Mouse (Mus musculus) lung, postnatal 0 days (tissue): ENCODE results near the gene P3h1. TPM values are rescaled to one million over a fixed set of nuclear protein-coding genes. Genes with fewer than 3 reads are reported as not detected.

Experiments used
- ATAC-seq: fragments of 200-750 bp; cut with Nextera tagmentation; 2 replicates; pipeline ENCODE4 v1.8.0; 2017; ENCODE audit warnings: moderate library complexity
- DNase-seq: peaks from one replicate; pipeline ENCODE4 v3.0.0-alpha.2; 2016; ENCODE audit warnings: low spot score
- H3K27ac ChIP-seq: fragments of 300-500 bp; sonication (generic); 2 replicates; pipeline ENCODE4 v1.5.1; 2014; ENCODE audit warnings: antibody characterized with exemption, mild to moderate bottlenecking, low read length, mixed read lengths
- H3K27me3 ChIP-seq: fragments of 300-500 bp; sonication (generic); replicated peaks from 2 replicates; pipeline ENCODE4 v1.6.1; 2014; ENCODE audit warnings: low read length, mixed read lengths; ENCODE audit not compliant: insufficient read depth
- H3K36me3 ChIP-seq: fragments of 300-500 bp; sonication (generic); 2 replicates; pipeline ENCODE4 v1.6.1; 2014; ENCODE audit warnings: low read length, mixed read lengths; ENCODE audit not compliant: insufficient read depth
- H3K4me1 ChIP-seq: fragments of 300-500 bp; sonication (generic); 2 replicates; pipeline ENCODE4 v1.6.1; 2014; ENCODE audit warnings: antibody characterized with exemption, low read depth, low read length, mixed read lengths; ENCODE audit not compliant: insufficient read depth
- H3K4me2 ChIP-seq: fragments of 300-500 bp; sonication (generic); replicated peaks from 2 replicates; pipeline ENCODE4 v1.6.1; 2014; ENCODE audit warnings: low read depth, mild to moderate bottlenecking, low read length, moderate library complexity, mixed read lengths
- H3K4me3 ChIP-seq: fragments of 300-500 bp; sonication (generic); 2 replicates; pipeline ENCODE4 v1.5.1; 2014; ENCODE audit warnings: low read depth, low read length
- H3K9ac ChIP-seq: fragments of 300-500 bp; sonication (generic); replicated peaks from 2 replicates; pipeline ENCODE4 v1.6.1; 2014; ENCODE audit warnings: low read depth, mild to moderate bottlenecking
- H3K9me3 ChIP-seq: fragments of 300-500 bp; sonication (generic); 2 replicates; pipeline ENCODE4 v1.6.1; 2016; ENCODE audit warnings: low read length, mixed read lengths
- CTCF ChIP-seq: IDR thresholded peaks from 2 replicates; pipeline ENCODE4 v1.5.1; 2016; ENCODE audit warnings: antibody characterized with exemption, mild to moderate bottlenecking
- EP300 ChIP-seq: IDR thresholded peaks from 2 replicates; pipeline ENCODE4 v1.6.1; 2016; ENCODE audit warnings: antibody characterized with exemption, mild to moderate bottlenecking, control low read depth
- WGBS: fragments of 180-500 bp; shearing (Covaris S2); extraction: QIAGEN DNeasy Blood & Tissue Kit; methylation state at CpG from one replicate; pipeline ENCODE4 v1.1.7; 2014; 5-methylcytosine and 5-hydroxymethylcytosine counted together
- polyA plus RNA-seq: library from polyadenylated mRNA; unstranded; fragments of >200 nt; fragmentation: Nextera tagmentation; extraction: Ambion mirVana; gene quantifications from 2 replicates; pipeline ENCODE4 v1.2.1, GENCODE M21; 2015

P3h1 gene
- polyA plus RNA-seq, 1 experiment from 2014 or later, result 32.2 TPM

DNA sequence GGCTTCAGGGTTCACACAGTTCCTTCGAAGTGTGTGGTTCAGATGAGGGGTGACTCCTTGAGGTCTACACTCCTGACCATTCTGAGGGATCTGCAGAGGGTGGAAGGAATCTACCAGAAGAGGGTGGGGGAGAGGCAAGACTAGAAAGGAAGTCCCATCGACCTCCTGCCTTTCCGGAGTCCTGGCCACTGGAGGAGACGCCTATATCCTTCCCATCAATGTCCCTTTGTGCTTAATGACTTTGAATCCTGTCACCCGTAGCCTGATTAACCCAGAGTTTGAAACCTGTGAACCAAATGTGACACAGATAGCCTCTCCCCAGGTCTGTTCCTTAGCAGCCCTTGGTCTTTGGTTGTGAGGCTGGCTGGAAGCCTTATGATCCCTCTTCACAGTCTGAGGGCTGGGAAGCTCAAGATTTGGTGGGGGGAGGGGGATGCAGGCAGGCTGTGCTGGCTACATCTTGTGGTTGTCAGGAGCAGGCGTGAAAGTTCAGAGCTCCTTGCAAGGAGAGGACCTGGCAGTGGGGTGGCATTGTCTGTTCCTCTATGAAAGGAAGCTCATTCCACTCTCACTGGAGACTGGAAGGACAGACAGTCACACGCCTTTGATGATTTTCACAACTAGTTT is 28.5 kb downstream of the P3h1 start:
- peak overlapping the region; percentile 77 for H3K27ac ChIP-seq
- no peak overlapping the region for H3K4me3 ChIP-seq
- peak; percentile 53 for DNase-seq
- no peaks in the 10 kb centered on the region for H3K27me3 ChIP-seq
- 53% methylated on average over 7 of the region's 7 CpGs for WGBS
- TF ChIP-seq CTCF (no peak; the same call in 1 of the 2 replicates), EP300 (peak; percentile 86)
- no peaks in the 10 kb centered on the region for H3K36me3 ChIP-seq
- peak; percentile 74 for ATAC-seq
- H3K4me2 ChIP-seq, result no peak overlapping the region
- no peak overlapping the region for H3K9ac ChIP-seq
- no peaks in the 10 kb centered on the region for H3K9me3 ChIP-seq
- no peaks in the 10 kb centered on the region for H3K4me1 ChIP-seq

DNA sequence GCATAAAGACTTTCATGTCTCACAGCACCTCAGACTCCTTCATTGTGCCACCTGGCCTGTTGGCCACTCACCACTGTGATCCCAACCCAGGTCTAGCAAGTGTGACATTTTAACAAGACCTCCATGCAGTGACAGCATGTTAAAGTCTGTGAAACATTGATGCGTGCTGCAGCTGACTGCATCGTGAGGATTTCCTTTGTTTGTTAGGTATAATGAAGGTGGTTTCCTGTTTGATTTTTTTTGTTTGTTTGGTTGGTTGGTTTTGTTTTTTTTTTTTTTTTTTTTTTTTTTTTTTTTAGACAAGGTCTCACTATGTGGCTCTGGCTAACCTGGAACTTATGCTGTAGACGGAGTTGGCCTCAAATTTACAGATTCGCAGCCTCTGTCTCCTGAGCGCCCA is 29.8 kb downstream of the P3h1 start:
- Histone ChIP-seq H3K4me2 (no peak overlapping the region), H3K27ac (peak overlapping the region; percentile 4; the same call in 1 of the 2 replicates), H3K27me3 (no peaks in the 10 kb centered on the region), H3K4me1 (no peaks in the 10 kb centered on the region), H3K4me3 (no peak overlapping the region), H3K36me3 (no peaks in the 10 kb centered on the region), H3K9me3 (no peaks in the 10 kb centered on the region), H3K9ac (no peak overlapping the region)
- ATAC-seq (no peak), DNase-seq (no peak)
- 85% methylated on average over 5 of the region's 5 CpGs for WGBS
- TF ChIP-seq EP300 (0 out of 2 replicates have a peak, but pooled peaks have one; percentile 25), CTCF (no peak)

GRCm38 (mm10) chr4:119263459-119263858 is 30.7 kb downstream of the P3h1 start:
- ATAC-seq, result peak; percentile 37; the same call in 1 of the 2 replicates
- DNase-seq, result peak; percentile 64
- Histone ChIP-seq H3K27ac (peak overlapping the region; percentile 68), H3K36me3 (no peaks in the 10 kb centered on the region), H3K4me2 (no peak overlapping the region), H3K9me3 (no peaks in the 10 kb centered on the region), H3K4me1 (no peaks in the 10 kb centered on the region), H3K27me3 (no peaks in the 10 kb centered on the region), H3K9ac (no peak overlapping the region), H3K4me3 (no peak overlapping the region)
- peak; percentile 92 for TF ChIP-seq EP300
- TF ChIP-seq CTCF, result no peak
- WGBS, result 34% methylated on average over 3 of the region's 3 CpGs

DNA sequence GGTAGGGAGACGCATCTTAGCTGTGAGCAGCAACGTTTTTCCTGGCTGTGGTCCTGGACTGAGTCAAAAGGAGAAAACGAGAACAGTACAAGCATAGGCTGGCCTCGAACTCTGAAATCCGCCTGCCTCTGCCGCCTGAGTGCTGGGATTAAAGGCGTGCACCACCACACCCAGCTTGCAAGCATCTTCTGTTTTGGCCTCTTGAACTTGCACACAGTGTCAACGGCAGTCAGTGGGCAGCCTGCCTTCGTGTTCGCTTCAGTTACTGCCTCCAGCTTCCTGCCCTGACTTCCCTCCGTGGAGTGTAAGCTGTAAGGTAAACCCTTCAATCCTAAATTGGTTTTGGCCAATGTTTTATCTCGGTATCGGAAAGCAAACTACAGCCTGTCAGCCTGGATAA is 33.9 kb downstream of the P3h1 start:
- 62% methylated on average over 13 of the region's 13 CpGs for WGBS
- H3K27me3 ChIP-seq, result no peaks in the 10 kb centered on the region
- H3K9ac ChIP-seq, result no peak overlapping the region
- no peaks in the 10 kb centered on the region for H3K9me3 ChIP-seq
- TF ChIP-seq CTCF (no peak), EP300 (no peak)
- DNase-seq (no peak), ATAC-seq (no peak)
- no peak overlapping the region for H3K4me2 ChIP-seq
- H3K36me3 ChIP-seq, result 0 out of 2 replicates have a peak, but pooled peaks cover under 1% of the 10 kb centered on the region
- H3K4me3 ChIP-seq, result no peak overlapping the region
- H3K27ac ChIP-seq, result no peak overlapping the region
- H3K4me1 ChIP-seq, result no peaks in the 10 kb centered on the region

GRCm38 (mm10) chr4:119274627-119275026 is 41.9 kb downstream of the P3h1 start:
- Histone ChIP-seq H3K4me1 (peaks cover 7% of the 10 kb centered on the region), H3K9me3 (no peaks in the 10 kb centered on the region), H3K27ac (peak overlapping the region; percentile 88), H3K27me3 (no peaks in the 10 kb centered on the region), H3K36me3 (peaks cover 24% of the 10 kb centered on the region; the same call in 1 of the 2 replicates), H3K4me3 (no peak overlapping the region), H3K4me2 (no peak overlapping the region), H3K9ac (no peak overlapping the region)
- WGBS, result 45% methylated on average over 1 of the region's 1 CpGs
- DNase-seq, result peak; percentile 80
- TF ChIP-seq CTCF (no peak), EP300 (peak; percentile 62; the same call in 1 of the 2 replicates)
- ATAC-seq, result peak; percentile 92

- DNase-seq, result peak; percentile 74
- TF ChIP-seq CTCF (peak; percentile 34), EP300 (peak; percentile 97)
- 47% methylated on average over 2 of the region's 2 CpGs for WGBS
- ATAC-seq, result peak; percentile 85
- Histone ChIP-seq H3K4me1 (peaks cover 7% of the 10 kb centered on the region), H3K9ac (no peak overlapping the region), H3K4me2 (no peak overlapping the region), H3K4me3 (no peak overlapping the region), H3K36me3 (peaks cover 24% of the 10 kb centered on the region; the same call in 1 of the 2 replicates), H3K27me3 (no peaks in the 10 kb centered on the region), H3K9me3 (no peaks in the 10 kb centered on the region), H3K27ac (peak overlapping the region; percentile 88)
Measured at GRCm38 (mm10) chr4:119275226-119275625, 42.5 kb downstream of the P3h1 start.
